Mouse (Mus musculus): ENCODE results near the gene Gm10134. TPM values are rescaled to one million over a fixed set of nuclear protein-coding genes. Genes with fewer than 3 reads are reported as not detected.

The Gm10134 gene
- total RNA-seq, 1 experiment from 2014 or later = 1.1 TPM

Other genes starting within 250 kb of the Gm10134 start
- gene Ppp1r26, start 59.3 kb upstream of the Gm10134 start, total RNA-seq (2021) = 5.4 and 5.9 TPM in 2 replicates
- gene 1700007K13Rik, start 39.8 kb upstream of the Gm10134 start, total RNA-seq (2021) = 0.93 TPM in 1 of 2 replicates, not detected in the other
- gene Mrps2, start 38.0 kb upstream of the Gm10134 start, total RNA-seq (2021) = 70.8 and 73.7 TPM in 2 replicates
- 3.3 and 5.1 TPM in 2 replicates for gene Gbgt1, start 9.2 kb upstream of the Gm10134 start, total RNA-seq (2021)
- gene Ralgds, start 7.0 kb downstream of the Gm10134 start, total RNA-seq (2021) = 27.0 and 35.9 TPM in 2 replicates
- gene Cel, start 57.3 kb downstream of the Gm10134 start, total RNA-seq (2021) = 0.15 TPM in 1 of 2 replicates, not detected in the other
- gene Gtf3c5, start 77.7 kb downstream of the Gm10134 start, total RNA-seq (2021) = 18.7 and 18.9 TPM in 2 replicates
- gene Gfi1b, start 115.9 kb downstream of the Gm10134 start, total RNA-seq (2021) = 2.1 TPM in 1 of 2 replicates, not detected in the other
- gene Tsc1, start 135.1 kb downstream of the Gm10134 start, total RNA-seq (2021) = 16.5 and 19.3 TPM in 2 replicates
- gene Spaca9, start 193.6 kb downstream of the Gm10134 start, total RNA-seq (2021) = 0.93 TPM in 1 of 2 replicates, not detected in the other
- not detected in 2 replicates for gene Ak8, start 194.1 kb downstream of the Gm10134 start, total RNA-seq (2021)

Measured in adrenal gland, postnatal 14 days (tissue).